Mouse (Mus musculus) liver, embryonic 15.5 days (tissue): ENCODE measurements around the gene Lama1. TPM values are rescaled to one million over a fixed set of nuclear protein-coding genes. Genes with fewer than 3 reads are reported as not detected.

ENCODE experiments used
- ATAC-seq: fragments of 200-750 bp; cut with Nextera tagmentation; 2 replicates; pipeline ENCODE4 v1.8.0; 2017; ENCODE audit warnings: moderate number of reproducible peaks, mild to moderate bottlenecking, moderate library complexity; ENCODE audit not compliant: insufficient read depth
- H3K27ac ChIP-seq: fragments of 300-500 bp; sonication (generic); replicated peaks from 2 replicates; pipeline ENCODE4 v1.5.1; 2015; ENCODE audit warnings: mild to moderate bottlenecking, inconsistent platforms
- H3K27me3 ChIP-seq: fragments of 300-500 bp; sonication (generic); 2 replicates; pipeline ENCODE4 v1.6.1; 2015; ENCODE audit warnings: mild to moderate bottlenecking, inconsistent platforms
- H3K36me3 ChIP-seq: fragments of 300-500 bp; sonication (generic); replicated peaks from 2 replicates; pipeline ENCODE4 v1.6.1; 2015; ENCODE audit warnings: moderate library complexity, mild to moderate bottlenecking, inconsistent platforms
- H3K4me1 ChIP-seq: fragments of 300-500 bp; sonication (generic); replicated peaks from 2 replicates; pipeline ENCODE4 v1.6.1; 2015; ENCODE audit warnings: inconsistent platforms
- H3K4me2 ChIP-seq: fragments of 300-500 bp; sonication (generic); 2 replicates; pipeline ENCODE4 v1.6.1; 2015; ENCODE audit warnings: moderate library complexity, mild to moderate bottlenecking, inconsistent platforms
- H3K4me3 ChIP-seq: fragments of 300-500 bp; sonication (generic); replicated peaks from 2 replicates; pipeline ENCODE4 v1.5.1; 2015; ENCODE audit warnings: mild to moderate bottlenecking, inconsistent platforms
- H3K9ac ChIP-seq: fragments of 300-500 bp; sonication (generic); 2 replicates; pipeline ENCODE4 v1.6.1; 2015; ENCODE audit warnings: moderate library complexity, mild to moderate bottlenecking, inconsistent platforms
- H3K9me3 ChIP-seq: fragments of 300-500 bp; sonication (generic); replicated peaks from 2 replicates; pipeline ENCODE4 v1.6.1; 2016; ENCODE audit warnings: inconsistent platforms
- WGBS: fragments of 180-500 bp; shearing (Covaris S2); methylation state at CpG from one replicate; pipeline ENCODE4 v1.1.7; 2015; ENCODE audit warnings: mixed read lengths; ENCODE audit not compliant: insufficient replicate concordance; 5-methylcytosine and 5-hydroxymethylcytosine counted together
- polyA plus RNA-seq: library from polyadenylated mRNA; unstranded; fragments of >200 nt; fragmentation: Nextera tagmentation; extraction: Ambion mirVana; gene quantifications from 2 replicates; pipeline ENCODE4 v1.2.1, GENCODE M21; 2015

Lama1 gene
- polyA plus RNA-seq, 1 experiment from 2014 or later, result 0.82 TPM

- no peak for ATAC-seq
- Histone ChIP-seq H3K4me2 (no peak overlapping the region), H3K27me3 (no peaks in the 10 kb centered on the region), H3K27ac (no peak overlapping the region), H3K9ac (no peak overlapping the region), H3K4me3 (no peak overlapping the region), H3K4me1 (no peaks in the 10 kb centered on the region), H3K9me3 (no peaks in the 10 kb centered on the region), H3K36me3 (no peaks in the 10 kb centered on the region)
- WGBS, result 69% methylated on average over 9 of the region's 9 CpGs
These were observed 67.3 kb downstream of the Lama1 start for GRCm38 (mm10) chr17:67764167-67764871.

- Histone ChIP-seq H3K27ac (no peak overlapping the region), H3K36me3 (no peaks in the 10 kb centered on the region), H3K4me3 (no peak overlapping the region), H3K9ac (no peak overlapping the region), H3K9me3 (no peaks in the 10 kb centered on the region), H3K4me2 (no peak overlapping the region), H3K27me3 (no peaks in the 10 kb centered on the region), H3K4me1 (no peaks in the 10 kb centered on the region)
- 69% methylated on average over 8 of the region's 8 CpGs for WGBS
- no peak for ATAC-seq
These were observed 76.5 kb downstream of the Lama1 start for GRCm38 (mm10) chr17:67773608-67774007.

- Histone ChIP-seq H3K4me3 (no peak overlapping the region), H3K4me1 (no peaks in the 10 kb centered on the region), H3K27ac (no peak overlapping the region), H3K36me3 (no peaks in the 10 kb centered on the region), H3K4me2 (no peak overlapping the region), H3K9me3 (no peaks in the 10 kb centered on the region), H3K27me3 (no peaks in the 10 kb centered on the region), H3K9ac (no peak overlapping the region)
- ATAC-seq, result no peak
- 57% methylated on average over 9 of the region's 9 CpGs for WGBS
These were observed 79.7 kb downstream of the Lama1 start for GRCm38 (mm10) chr17:67776764-67777163.

GRCm38 (mm10) chr17:67779812-67780211 lies 82.8 kb downstream of the Lama1 start:
- no peaks in the 10 kb centered on the region for H3K4me1 ChIP-seq
- H3K27me3 ChIP-seq, result no peaks in the 10 kb centered on the region
- H3K9ac ChIP-seq, result no peak overlapping the region
- no peak overlapping the region for H3K27ac ChIP-seq
- H3K4me3 ChIP-seq, result no peak overlapping the region
- WGBS, result 51% methylated on average over 4 of the region's 4 CpGs
- no peak for ATAC-seq
- H3K36me3 ChIP-seq, result no peaks in the 10 kb centered on the region
- no peaks in the 10 kb centered on the region for H3K9me3 ChIP-seq
- no peak overlapping the region for H3K4me2 ChIP-seq

GRCm38 (mm10) chr17:67791091-67791490 lies 94.0 kb downstream of the Lama1 start:
- Histone ChIP-seq H3K4me2 (no peak overlapping the region), H3K4me1 (no peaks in the 10 kb centered on the region), H3K27ac (no peak overlapping the region), H3K9ac (no peak overlapping the region), H3K4me3 (no peak overlapping the region), H3K36me3 (no peaks in the 10 kb centered on the region), H3K27me3 (no peaks in the 10 kb centered on the region), H3K9me3 (no peaks in the 10 kb centered on the region)
- ATAC-seq, result no peak
- 76% methylated on average over 10 of the region's 10 CpGs for WGBS

DNA sequence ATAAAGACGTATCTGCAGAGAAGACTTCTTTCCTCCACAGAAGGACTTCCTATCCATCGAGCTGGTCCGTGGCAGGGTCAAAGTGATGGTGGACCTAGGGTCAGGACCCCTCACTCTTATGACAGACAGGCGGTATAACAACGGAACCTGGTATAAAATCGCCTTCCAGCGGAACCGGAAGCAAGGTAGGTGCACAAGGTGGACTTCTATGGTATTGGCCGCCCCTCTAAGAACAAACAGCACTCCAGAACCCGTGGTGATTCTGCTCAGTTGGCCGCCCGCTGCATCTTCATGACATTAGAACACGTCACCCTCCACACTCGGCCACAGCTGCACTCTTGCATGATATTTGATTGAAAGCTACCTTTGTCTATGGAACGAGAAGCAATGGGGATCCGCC lies 112.1 kb downstream of the Lama1 start:
- no peak for ATAC-seq
- no peak overlapping the region for H3K27ac ChIP-seq
- H3K9me3 ChIP-seq, result 0 out of 2 replicates have a peak, but pooled peaks cover 4% of the 10 kb centered on the region
- 71% methylated on average over 16 of the region's 16 CpGs for WGBS
- no peak overlapping the region for H3K9ac ChIP-seq
- no peak overlapping the region for H3K4me2 ChIP-seq
- H3K4me1 ChIP-seq, result no peaks in the 10 kb centered on the region
- H3K36me3 ChIP-seq, result no peaks in the 10 kb centered on the region
- H3K27me3 ChIP-seq, result no peaks in the 10 kb centered on the region
- H3K4me3 ChIP-seq, result no peak overlapping the region

GRCm38 (mm10) chr17:67813666-67814065 lies 116.6 kb downstream of the Lama1 start:
- no peak for ATAC-seq
- 0 out of 2 replicates have a peak, but pooled peaks cover 7% of the 10 kb centered on the region for H3K9me3 ChIP-seq
- no peaks in the 10 kb centered on the region for H3K4me1 ChIP-seq
- no peak overlapping the region for H3K4me3 ChIP-seq
- H3K36me3 ChIP-seq, result no peaks in the 10 kb centered on the region
- no peak overlapping the region for H3K9ac ChIP-seq
- no peak overlapping the region for H3K27ac ChIP-seq
- H3K27me3 ChIP-seq, result no peaks in the 10 kb centered on the region
- no peak overlapping the region for H3K4me2 ChIP-seq
- 67% methylated on average over 6 of the region's 6 CpGs for WGBS

DNA sequence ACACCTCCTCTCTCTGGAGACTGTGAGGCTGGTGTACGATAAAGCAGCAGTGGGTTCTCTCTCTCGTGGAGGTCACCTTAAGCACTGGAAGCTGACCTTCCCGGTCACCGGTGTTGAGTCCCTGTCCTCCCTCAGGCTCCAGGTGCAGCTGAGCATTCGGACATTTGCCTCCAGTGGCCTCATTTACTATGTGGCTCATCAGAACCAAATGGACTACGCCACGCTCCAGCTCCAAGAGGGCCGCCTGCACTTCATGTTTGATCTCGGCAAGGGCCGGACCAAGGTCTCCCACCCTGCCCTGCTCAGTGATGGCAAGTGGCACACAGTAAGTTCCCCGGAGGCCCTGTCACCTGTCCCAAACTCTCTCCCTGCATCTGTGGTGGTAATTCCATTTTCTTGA lies 118.7 kb downstream of the Lama1 start:
- no peak overlapping the region for H3K4me2 ChIP-seq
- no peak overlapping the region for H3K4me3 ChIP-seq
- H3K9ac ChIP-seq, result no peak overlapping the region
- no peaks in the 10 kb centered on the region for H3K4me1 ChIP-seq
- H3K27ac ChIP-seq, result no peak overlapping the region
- no peaks in the 10 kb centered on the region for H3K27me3 ChIP-seq
- 78% methylated on average over 11 of the region's 11 CpGs for WGBS
- ATAC-seq, result no peak
- H3K36me3 ChIP-seq, result no peaks in the 10 kb centered on the region
- H3K9me3 ChIP-seq, result 0 out of 2 replicates have a peak, but pooled peaks cover 7% of the 10 kb centered on the region

DNA sequence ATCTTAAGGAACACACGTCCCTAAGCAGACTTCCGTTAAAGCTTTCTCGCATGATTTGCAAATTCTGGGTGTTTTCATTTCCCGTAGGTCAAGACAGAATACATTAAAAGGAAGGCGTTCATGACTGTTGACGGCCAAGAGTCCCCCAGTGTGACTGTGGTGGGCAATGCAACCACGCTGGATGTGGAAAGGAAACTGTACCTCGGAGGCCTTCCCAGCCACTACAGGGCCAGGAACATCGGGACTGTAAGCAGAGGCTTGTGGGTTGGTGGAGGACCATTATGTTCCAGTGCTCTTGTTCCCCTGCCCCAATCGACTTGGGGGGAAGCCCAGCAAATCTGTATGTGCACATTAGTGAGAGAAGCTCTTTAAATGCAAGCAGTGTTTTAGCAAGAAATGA lies 119.9 kb downstream of the Lama1 start:
- H3K36me3 ChIP-seq, result no peaks in the 10 kb centered on the region
- ATAC-seq, result no peak
- H3K4me3 ChIP-seq, result no peak overlapping the region
- no peak overlapping the region for H3K4me2 ChIP-seq
- H3K4me1 ChIP-seq, result no peaks in the 10 kb centered on the region
- 0 out of 2 replicates have a peak, but pooled peaks cover 7% of the 10 kb centered on the region for H3K9me3 ChIP-seq
- 79% methylated on average over 10 of the region's 10 CpGs for WGBS
- H3K27me3 ChIP-seq, result no peaks in the 10 kb centered on the region
- H3K9ac ChIP-seq, result no peak overlapping the region
- no peak overlapping the region for H3K27ac ChIP-seq

GRCm38 (mm10) chr17:67827431-67827830 lies 130.4 kb downstream of the Lama1 start:
- H3K4me2 ChIP-seq, result no peak overlapping the region
- no peak overlapping the region for H3K4me3 ChIP-seq
- H3K36me3 ChIP-seq, result no peaks in the 10 kb centered on the region
- no peaks in the 10 kb centered on the region for H3K27me3 ChIP-seq
- WGBS, result 52% methylated on average over 3 of the region's 3 CpGs
- H3K4me1 ChIP-seq, result no peaks in the 10 kb centered on the region
- no peak overlapping the region for H3K27ac ChIP-seq
- H3K9me3 ChIP-seq, result peaks cover 3% of the 10 kb centered on the region; the same call in 1 of the 2 replicates
- no peak for ATAC-seq
- H3K9ac ChIP-seq, result no peak overlapping the region

DNA sequence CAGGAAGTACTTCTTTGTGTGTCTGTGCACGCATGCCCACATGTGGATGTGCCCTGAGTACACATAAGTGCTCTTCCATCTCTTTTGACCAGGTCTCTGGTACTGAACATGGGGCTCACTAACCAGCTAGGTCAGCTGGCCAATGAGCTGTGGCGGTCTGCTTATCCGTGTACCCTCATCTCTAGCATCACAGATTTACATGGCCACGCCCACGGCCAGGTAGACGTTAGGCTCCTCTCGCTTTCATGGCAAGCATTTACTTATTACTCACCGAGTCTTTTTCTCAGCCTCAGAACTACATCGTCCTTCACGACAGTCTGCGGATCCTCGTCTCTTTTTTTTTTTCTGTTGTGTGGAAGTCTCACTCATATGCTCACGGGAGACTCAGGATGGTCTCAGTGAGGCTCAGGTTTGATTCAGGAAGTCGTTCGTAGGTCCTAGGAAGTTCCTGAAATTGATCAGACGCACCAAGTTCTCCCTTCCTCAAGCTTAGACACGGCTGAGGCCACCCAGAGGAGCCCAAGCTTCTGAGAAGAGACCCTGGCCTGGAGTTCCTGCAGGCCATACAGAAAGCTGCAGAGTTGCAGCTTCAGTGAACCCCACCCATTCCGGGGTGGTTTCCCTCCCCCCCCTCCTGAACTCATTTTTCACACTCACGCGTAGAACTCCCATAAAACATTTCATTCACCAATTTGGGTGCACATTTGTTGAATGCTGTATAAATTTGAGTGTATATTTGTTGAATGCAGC lies 139.3 kb downstream of the Lama1 start:
- 76% methylated on average over 20 of the region's 20 CpGs for WGBS
- Histone ChIP-seq H3K27ac (no peak overlapping the region), H3K9me3 (no peaks in the 10 kb centered on the region), H3K27me3 (no peaks in the 10 kb centered on the region), H3K36me3 (no peaks in the 10 kb centered on the region), H3K4me1 (no peaks in the 10 kb centered on the region), H3K4me2 (no peak overlapping the region), H3K4me3 (no peak overlapping the region), H3K9ac (no peak overlapping the region)
- no peak for ATAC-seq
